Mouse (Mus musculus): Measurements from ENCODE around the gene Asb17.

DNA sequence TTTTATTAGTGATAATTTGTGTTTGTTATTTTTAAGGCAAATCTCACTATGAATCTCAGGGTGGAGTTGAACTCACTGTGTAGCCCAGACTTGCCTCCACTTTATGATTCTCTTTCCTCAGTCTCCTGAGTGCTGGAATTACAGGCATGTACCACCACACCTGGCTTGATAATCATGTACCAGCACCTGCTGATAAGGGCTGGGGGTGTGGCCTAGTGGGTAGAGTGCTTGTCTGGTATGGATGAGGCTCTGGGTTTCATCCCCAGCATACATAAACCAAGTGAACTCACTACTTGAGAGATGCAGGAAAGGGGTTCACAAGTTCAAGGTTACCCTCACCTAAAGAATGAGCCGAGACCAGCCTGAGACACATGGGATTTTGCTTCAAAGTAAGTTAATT, 57.9 kb downstream of the Asb17 start:
- TF ChIP-seq CTCF (IDR thresholded peaks at IDR 0.05; ENCODE audit: borderline replicate concordance, extremely low read depth, insufficient read depth, insufficient read length) (no peak), POLR2A (IDR thresholded peaks at IDR 0.05; ENCODE audit: borderline replicate concordance, extremely low read depth, insufficient read depth, insufficient read length, poor library complexity, severe bottlenecking) (no peak)

Data from brain, embryonic 14.5 days (tissue).